Mouse (Mus musculus): ENCODE measurements at regions not wholly inside any gene's neighbourhood (a gene's known extent, or its start where the extent isn't known, plus 50 kb on each side); places are given as distances from the start of the nearest gene placed in this dataset.

- TF ChIP-seq POLR2A (IDR thresholded peaks at IDR 0.05; ENCODE audit: borderline replicate concordance, control insufficient read depth, low read depth, low read length): no peak
- no peak for TF ChIP-seq CTCF (IDR thresholded peaks at IDR 0.05; ENCODE audit: control insufficient read depth, insufficient read depth, low read length)
Observed at GRCm38 (mm10) chr7:133376833-133377484, 225.0 kb downstream of the Tex36 start.

Data from bone marrow, adult 2 months (tissue).